Mouse (Mus musculus) hindbrain, embryonic 10.5 days (tissue): Measurements from ENCODE around the gene Lonrf2. TPM values are rescaled to one million over a fixed set of nuclear protein-coding genes. Genes with fewer than 3 reads are reported as not detected.
A peak's percentile ranks its signal among the peaks of the same experiment; 100 is the strongest.

Experiments used
- DNase-seq: peaks from one replicate; pipeline ENCODE4 v3.0.0-alpha.2; 2017; ENCODE audit warnings: low spot score
- H3K27ac ChIP-seq: fragments of 300-500 bp; sonication (generic); 2 replicates; pipeline ENCODE4 v1.5.1; 2016; ENCODE audit warnings: mild to moderate bottlenecking, moderate library complexity
- H3K27me3 ChIP-seq: fragments of 300-500 bp; sonication (generic); 2 replicates; pipeline ENCODE4 v1.6.1; 2016; ENCODE audit warnings: mild to moderate bottlenecking; ENCODE audit not compliant: poor library complexity, insufficient read depth, severe bottlenecking
- H3K36me3 ChIP-seq: fragments of 300-500 bp; sonication (generic); 2 replicates; pipeline ENCODE4 v1.6.1; 2016; ENCODE audit warnings: mild to moderate bottlenecking, moderate library complexity
- H3K4me1 ChIP-seq: fragments of 300-500 bp; sonication (generic); replicated peaks from 2 replicates; pipeline ENCODE4 v1.6.1; 2016; ENCODE audit warnings: mild to moderate bottlenecking
- H3K4me3 ChIP-seq: fragments of 300-500 bp; sonication (generic); 2 replicates; pipeline ENCODE4 v1.5.1; 2016; ENCODE audit warnings: mild to moderate bottlenecking, moderate library complexity
- H3K9me3 ChIP-seq: fragments of 300-500 bp; sonication (generic); 2 replicates; pipeline ENCODE4 v1.6.1; 2016; ENCODE audit warnings: mild to moderate bottlenecking, moderate library complexity
- WGBS: fragments of 180-500 bp; shearing (Covaris S2); methylation state at CpG from one replicate; pipeline ENCODE4 v1.1.7; 2016; 5-methylcytosine and 5-hydroxymethylcytosine counted together
- polyA plus RNA-seq: library from polyadenylated mRNA; unstranded; fragments of >200 nt; fragmentation: Nextera tagmentation; extraction: Ambion mirVana; gene quantifications from 2 replicates; pipeline ENCODE4 v1.2.1, GENCODE M21; 2016

The Lonrf2 gene
- polyA plus RNA-seq, 1 experiment from 2014 or later, result 1.9 TPM

DNA sequence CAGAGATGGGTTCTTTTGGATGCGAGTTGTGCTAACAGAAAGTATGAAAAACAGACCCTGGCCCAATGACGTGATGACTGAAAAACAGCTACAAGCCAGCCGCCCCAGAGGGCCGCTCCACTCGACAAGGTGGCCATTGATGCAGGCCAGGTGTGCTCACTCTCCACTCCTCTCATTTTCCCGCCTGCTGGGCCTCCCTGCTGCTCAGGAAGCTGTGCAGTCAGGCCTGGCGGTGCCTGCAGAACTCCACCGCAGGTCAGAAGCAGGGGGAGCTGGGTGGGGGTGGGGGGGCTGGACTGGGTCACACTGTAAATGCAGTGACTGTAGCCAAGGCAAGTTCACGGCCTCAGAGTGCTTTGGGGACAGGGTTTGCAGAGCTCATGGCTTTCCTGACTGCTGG lies 76.1 kb downstream of the Lonrf2 start:
- Histone ChIP-seq H3K4me3 (no peak overlapping the region), H3K27ac (peak overlapping the region; percentile 71), H3K4me1 (peaks cover 33% of the 10 kb centered on the region), H3K27me3 (peaks cover 12% of the 10 kb centered on the region; the same call in 1 of the 2 replicates), H3K9me3 (0 out of 2 replicates have a peak, but pooled peaks cover 3% of the 10 kb centered on the region), H3K36me3 (no peaks in the 10 kb centered on the region)
- WGBS, result 42% methylated on average over 9 of the region's 9 CpGs
- peak; percentile 26 for DNase-seq

GRCm38 (mm10) chr1:38757791-38758403 lies 78.6 kb downstream of the Lonrf2 start:
- Histone ChIP-seq H3K4me3 (no peak overlapping the region), H3K4me1 (peaks cover 20% of the 10 kb centered on the region), H3K36me3 (no peaks in the 10 kb centered on the region), H3K9me3 (0 out of 2 replicates have a peak, but pooled peaks cover 3% of the 10 kb centered on the region), H3K27ac (no peak overlapping the region), H3K27me3 (0 out of 2 replicates have a peak, but pooled peaks cover 4% of the 10 kb centered on the region)
- DNase-seq, result peak; percentile 26
- whole genome bisulfite sequencing, result 70% methylated on average over 5 of the region's 5 CpGs

GRCm38 (mm10) chr1:38743863-38744262 lies 92.6 kb downstream of the Lonrf2 start:
- H3K9me3 ChIP-seq, result no peaks in the 10 kb centered on the region
- H3K4me3 ChIP-seq, result no peak overlapping the region
- no peak overlapping the region for H3K27ac ChIP-seq
- no peak for DNase-seq
- H3K36me3 ChIP-seq, result no peaks in the 10 kb centered on the region
- H3K4me1 ChIP-seq, result no peaks in the 10 kb centered on the region
- no peaks in the 10 kb centered on the region for H3K27me3 ChIP-seq
- 73% methylated on average over 1 of the region's 1 CpGs for WGBS

Other genes starting within 250 kb of the Lonrf2 start
- 7.8 and 11.4 TPM in 2 replicates for gene Aff3, start 171.8 kb downstream of the Lonrf2 start, polyA plus RNA-seq
- gene Chst10, start 61.5 kb upstream of the Lonrf2 start, polyA plus RNA-seq, result 12.8 and 14.3 TPM in 2 replicates
- 0.40 and 0.92 TPM in 2 replicates for gene Nms, start 102.4 kb upstream of the Lonrf2 start, polyA plus RNA-seq
- gene Pdcl3, start 148.9 kb upstream of the Lonrf2 start, polyA plus RNA-seq, result 140 and 160 TPM in 2 replicates